Mouse (Mus musculus): ENCODE measurements around the gene Trim33. TPM values are rescaled to one million over a fixed set of nuclear protein-coding genes. Genes with fewer than 3 reads are reported as not detected.

Gene Trim33
- polyA plus RNA-seq, 1 experiment from 2014 or later = 35.3 TPM

DNA sequence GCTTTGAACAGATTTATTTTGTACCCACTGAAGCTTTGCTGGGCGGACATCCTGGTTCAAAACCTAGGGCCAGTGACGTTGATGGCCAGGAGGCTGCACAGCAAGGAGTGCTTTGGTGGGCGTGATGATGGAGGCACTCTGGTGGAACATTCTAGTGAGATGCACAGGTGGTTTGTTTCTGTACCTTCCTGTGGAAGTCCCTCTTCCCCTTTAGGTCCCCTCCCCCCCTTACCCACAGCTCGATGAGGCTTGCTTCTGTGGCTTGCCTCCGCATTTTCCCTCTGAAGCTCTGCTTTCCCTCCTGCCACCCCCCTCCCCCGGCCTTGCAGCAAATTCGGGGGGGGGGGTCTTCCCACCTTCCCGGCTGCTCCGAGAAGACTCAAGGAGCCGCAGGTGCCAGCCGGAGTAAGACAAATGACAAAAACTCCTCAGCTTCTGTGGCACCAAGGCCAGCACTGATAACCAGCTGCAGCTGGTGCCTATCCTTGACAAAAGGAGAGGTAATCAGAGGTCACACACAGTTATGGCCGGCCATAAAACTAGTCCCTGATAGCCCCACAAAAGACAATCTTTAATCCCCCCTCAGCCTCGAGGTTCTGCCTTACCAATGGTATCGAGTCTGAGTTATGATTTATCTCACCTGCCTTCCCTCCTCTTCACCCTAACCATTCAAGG is 96.2 kb downstream of the Trim33 start:
- H3K4me2 ChIP-seq (replicated peaks; ENCODE audit: low read depth, low read length) = no peak overlapping the region
- no peak overlapping the region for H3K4me3 ChIP-seq (ENCODE audit: low read length)
- no peak for ATAC-seq (ENCODE audit: low FRiP score, low TSS enrichment)
- no peaks in the 10 kb centered on the region for H3K36me3 ChIP-seq (ENCODE audit: control insufficient read depth, insufficient read depth, low read length)
- no peaks in the 10 kb centered on the region for H3K27me3 ChIP-seq (ENCODE audit: control insufficient read depth, insufficient read depth, low read length)
- no peak overlapping the region for H3K27ac ChIP-seq (ENCODE audit: low read depth, low read length)
- no peak overlapping the region for H3K9ac ChIP-seq (ENCODE audit: low read depth, low read length)
- H3K4me1 ChIP-seq (ENCODE audit: control insufficient read depth, insufficient read depth, low read length) = 0 out of 2 replicates have a peak, but pooled peaks cover 4% of the 10 kb centered on the region
- no peaks in the 10 kb centered on the region for H3K9me3 ChIP-seq (ENCODE audit: control insufficient read depth, low read length)
- WGBS = 18% methylated on average over 14 of the region's 14 CpGs

DNA sequence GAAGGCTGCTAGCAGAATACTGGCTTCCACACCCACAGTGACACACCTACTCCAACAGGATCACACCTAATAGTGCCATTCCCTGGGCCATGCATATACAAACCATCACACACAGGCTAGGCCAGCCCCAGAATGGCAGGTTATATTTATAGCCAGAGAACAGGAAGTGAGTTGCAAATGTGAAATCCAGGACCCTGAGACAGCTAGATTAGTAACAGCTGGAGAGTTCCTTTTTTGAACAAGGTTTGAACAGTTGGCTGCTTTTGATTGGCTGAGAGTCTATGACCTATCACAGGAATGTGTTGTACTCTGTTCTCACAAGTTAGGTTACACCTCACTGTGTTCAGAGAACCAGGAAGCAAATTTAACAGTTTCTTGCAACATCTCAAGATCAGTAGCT is 98.9 kb downstream of the Trim33 start:
- H3K9me3 ChIP-seq (ENCODE audit: control insufficient read depth, low read length) = peaks cover 5% of the 10 kb centered on the region
- ATAC-seq (ENCODE audit: low FRiP score, low TSS enrichment) = peak; percentile 71
- no peak overlapping the region for H3K9ac ChIP-seq (ENCODE audit: low read depth, low read length)
- H3K27me3 ChIP-seq (ENCODE audit: control insufficient read depth, insufficient read depth, low read length) = no peaks in the 10 kb centered on the region
- H3K36me3 ChIP-seq (ENCODE audit: control insufficient read depth, insufficient read depth, low read length) = no peaks in the 10 kb centered on the region
- H3K4me2 ChIP-seq (replicated peaks; ENCODE audit: low read depth, low read length) = no peak overlapping the region
- 0 out of 2 replicates have a peak, but pooled peaks cover 4% of the 10 kb centered on the region for H3K4me1 ChIP-seq (ENCODE audit: control insufficient read depth, insufficient read depth, low read length)
- no peak overlapping the region for H3K4me3 ChIP-seq (ENCODE audit: low read length)
- 0 out of 2 replicates have a peak overlapping the region, but pooled peaks have one; percentile 30 for H3K27ac ChIP-seq (ENCODE audit: low read depth, low read length)

DNA sequence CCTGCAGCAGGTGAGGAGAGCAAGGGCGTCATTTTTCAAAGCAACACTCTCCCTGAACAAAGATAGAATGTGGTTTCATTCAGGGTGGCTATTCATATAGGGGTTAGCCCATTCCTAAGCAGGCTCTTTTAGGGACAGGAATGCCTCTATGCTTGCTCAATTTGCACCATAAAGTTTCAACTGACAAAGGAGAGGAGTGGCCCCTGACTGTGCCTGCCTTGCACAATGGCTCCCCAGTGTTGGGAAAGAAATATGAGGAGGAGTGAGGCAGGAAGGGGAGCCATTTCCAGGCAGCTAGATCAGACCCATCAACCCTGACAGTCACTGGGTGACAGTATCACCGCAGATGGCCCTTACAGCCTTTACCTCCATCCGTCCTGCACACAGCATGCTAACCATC is 100.3 kb downstream of the Trim33 start:
- Histone ChIP-seq H3K36me3 (ENCODE audit: control insufficient read depth, insufficient read depth, low read length) (no peaks in the 10 kb centered on the region), H3K9me3 (ENCODE audit: control insufficient read depth, low read length) (peaks cover 5% of the 10 kb centered on the region), H3K4me2 (replicated peaks; ENCODE audit: low read depth, low read length) (no peak overlapping the region), H3K4me3 (ENCODE audit: low read length) (no peak overlapping the region), H3K4me1 (ENCODE audit: control insufficient read depth, insufficient read depth, low read length) (0 out of 2 replicates have a peak, but pooled peaks cover 4% of the 10 kb centered on the region), H3K27me3 (ENCODE audit: control insufficient read depth, insufficient read depth, low read length) (no peaks in the 10 kb centered on the region), H3K27ac (ENCODE audit: low read depth, low read length) (no peak overlapping the region), H3K9ac (ENCODE audit: low read depth, low read length) (no peak overlapping the region)
- ATAC-seq (ENCODE audit: low FRiP score, low TSS enrichment) = no peak
- WGBS = 68% methylated on average over 3 of the region's 3 CpGs

DNA sequence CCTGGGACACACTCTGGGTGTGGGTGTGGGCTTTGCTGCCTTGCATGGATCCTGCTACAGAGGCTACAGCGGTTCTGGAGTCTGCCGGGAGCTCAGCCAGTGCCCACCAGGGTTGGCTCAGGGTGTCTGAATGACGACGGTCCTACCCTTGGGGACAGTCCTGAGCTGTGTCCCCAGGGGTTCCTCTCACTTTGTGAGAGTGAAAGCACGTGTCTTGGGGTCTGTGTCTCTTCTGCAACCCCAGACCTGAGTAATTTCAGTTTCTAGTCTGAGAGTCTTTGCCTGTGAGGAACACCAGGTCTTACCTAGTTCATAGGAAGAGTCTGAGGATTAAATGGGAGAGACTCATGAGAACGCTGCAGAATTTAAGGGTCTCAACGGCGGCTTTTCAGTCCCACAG is 101.7 kb downstream of the Trim33 start:
- H3K27ac ChIP-seq (ENCODE audit: low read depth, low read length) = no peak overlapping the region
- H3K27me3 ChIP-seq (ENCODE audit: control insufficient read depth, insufficient read depth, low read length) = no peaks in the 10 kb centered on the region
- H3K4me3 ChIP-seq (ENCODE audit: low read length) = no peak overlapping the region
- peaks cover 5% of the 10 kb centered on the region for H3K9me3 ChIP-seq (ENCODE audit: control insufficient read depth, low read length)
- no peak overlapping the region for H3K4me2 ChIP-seq (replicated peaks; ENCODE audit: low read depth, low read length)
- H3K4me1 ChIP-seq (ENCODE audit: control insufficient read depth, insufficient read depth, low read length) = no peaks in the 10 kb centered on the region
- ATAC-seq (ENCODE audit: low FRiP score, low TSS enrichment) = no peak
- WGBS = 92% methylated on average over 8 of the region's 8 CpGs
- H3K9ac ChIP-seq (ENCODE audit: low read depth, low read length) = no peak overlapping the region
- H3K36me3 ChIP-seq (ENCODE audit: control insufficient read depth, insufficient read depth, low read length) = no peaks in the 10 kb centered on the region

DNA sequence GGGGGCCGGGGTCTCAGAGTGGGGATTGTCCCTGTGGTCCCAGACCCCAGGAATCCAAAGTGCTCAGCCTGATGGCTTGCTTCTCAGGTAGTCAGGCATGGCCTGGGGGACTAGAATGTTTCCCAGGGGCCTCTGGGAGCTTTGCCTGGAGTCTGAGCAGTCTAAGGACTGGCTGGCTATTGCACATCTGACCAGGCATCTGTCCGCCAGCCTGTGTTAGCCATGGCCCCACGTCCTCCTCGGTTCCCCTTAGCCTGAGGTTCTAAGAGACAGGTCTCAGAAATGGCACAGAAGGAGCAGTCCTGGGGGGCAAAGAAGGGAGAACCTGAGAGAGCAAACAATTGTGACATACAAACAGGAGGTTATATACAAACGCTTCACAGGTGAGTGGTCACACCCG is 102.3 kb downstream of the Trim33 start:
- Histone ChIP-seq H3K36me3 (ENCODE audit: control insufficient read depth, insufficient read depth, low read length) (no peaks in the 10 kb centered on the region), H3K9me3 (ENCODE audit: control insufficient read depth, low read length) (peaks cover 5% of the 10 kb centered on the region), H3K9ac (ENCODE audit: low read depth, low read length) (no peak overlapping the region), H3K4me2 (replicated peaks; ENCODE audit: low read depth, low read length) (no peak overlapping the region), H3K4me3 (ENCODE audit: low read length) (no peak overlapping the region), H3K27ac (ENCODE audit: low read depth, low read length) (no peak overlapping the region), H3K4me1 (ENCODE audit: control insufficient read depth, insufficient read depth, low read length) (no peaks in the 10 kb centered on the region), H3K27me3 (ENCODE audit: control insufficient read depth, insufficient read depth, low read length) (no peaks in the 10 kb centered on the region)
- 96% methylated on average over 6 of the region's 6 CpGs for WGBS
- ATAC-seq (ENCODE audit: low FRiP score, low TSS enrichment) = no peak

DNA sequence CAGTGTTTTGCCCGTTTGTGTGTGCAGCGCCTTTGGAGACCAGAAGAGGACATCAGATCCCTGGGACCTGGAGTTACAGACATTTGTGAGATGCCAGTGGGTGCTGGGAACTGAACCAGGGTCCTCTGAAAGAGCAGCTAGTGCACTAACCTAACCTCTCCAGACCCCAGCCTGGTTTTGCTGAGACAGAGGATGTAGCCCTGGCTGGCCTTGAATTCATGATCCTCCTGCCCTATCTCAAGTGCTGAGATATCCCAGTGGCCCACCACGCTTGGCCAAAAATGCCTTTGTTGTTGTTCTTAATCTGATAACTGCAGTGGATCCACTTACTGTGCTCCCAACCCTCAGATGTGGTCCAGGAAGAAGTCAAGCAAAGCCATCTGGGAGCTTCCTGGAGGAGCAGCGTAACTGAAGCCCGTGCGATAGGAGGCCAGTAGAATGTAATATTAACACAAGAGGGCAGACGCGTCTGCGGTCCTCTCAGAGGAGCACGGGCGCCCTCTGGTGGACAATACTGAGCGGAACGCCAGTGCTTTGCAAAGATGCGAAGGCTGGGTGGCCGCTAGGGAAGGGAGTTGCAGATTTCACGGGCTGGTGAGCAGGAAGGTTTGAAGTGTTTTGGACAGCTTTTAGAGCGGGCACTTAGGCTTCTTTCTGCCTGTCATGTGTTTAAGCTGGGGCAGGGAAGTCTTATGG is 103.9 kb downstream of the Trim33 start:
- Histone ChIP-seq H3K9ac (ENCODE audit: low read depth, low read length) (no peak overlapping the region), H3K4me1 (ENCODE audit: control insufficient read depth, insufficient read depth, low read length) (no peaks in the 10 kb centered on the region), H3K27me3 (ENCODE audit: control insufficient read depth, insufficient read depth, low read length) (no peaks in the 10 kb centered on the region), H3K9me3 (ENCODE audit: control insufficient read depth, low read length) (peaks cover 5% of the 10 kb centered on the region), H3K4me2 (replicated peaks; ENCODE audit: low read depth, low read length) (0 out of 2 replicates have a peak overlapping the region, but pooled peaks have one; percentile 17), H3K36me3 (ENCODE audit: control insufficient read depth, insufficient read depth, low read length) (no peaks in the 10 kb centered on the region), H3K27ac (ENCODE audit: low read depth, low read length) (no peak overlapping the region), H3K4me3 (ENCODE audit: low read length) (no peak overlapping the region)
- 18% methylated on average over 17 of the region's 17 CpGs for WGBS
- peak; percentile 79 for ATAC-seq (ENCODE audit: low FRiP score, low TSS enrichment)

DNA sequence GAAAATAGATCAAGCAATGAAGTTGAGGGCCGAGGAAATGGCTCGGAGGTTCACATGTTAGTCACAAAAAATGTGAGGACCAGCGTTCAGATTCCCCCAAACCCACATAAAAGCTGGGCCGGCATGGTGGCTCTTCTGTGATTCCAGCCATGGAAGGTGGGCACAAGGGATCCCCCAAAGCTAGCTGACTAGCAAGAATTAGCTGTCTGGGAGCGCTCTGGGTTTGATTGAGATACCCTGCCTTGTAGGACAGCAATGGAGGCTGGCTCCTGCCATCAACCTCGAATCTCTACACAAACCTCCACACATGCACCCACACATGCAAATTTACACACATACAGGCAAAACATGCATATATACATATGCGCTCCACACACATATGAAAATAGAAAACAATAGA is 105.4 kb downstream of the Trim33 start:
- Histone ChIP-seq H3K36me3 (ENCODE audit: control insufficient read depth, insufficient read depth, low read length) (no peaks in the 10 kb centered on the region), H3K4me2 (replicated peaks; ENCODE audit: low read depth, low read length) (no peak overlapping the region), H3K4me3 (ENCODE audit: low read length) (no peak overlapping the region), H3K9me3 (ENCODE audit: control insufficient read depth, low read length) (peaks cover 5% of the 10 kb centered on the region), H3K4me1 (ENCODE audit: control insufficient read depth, insufficient read depth, low read length) (no peaks in the 10 kb centered on the region), H3K27me3 (ENCODE audit: control insufficient read depth, insufficient read depth, low read length) (no peaks in the 10 kb centered on the region), H3K27ac (ENCODE audit: low read depth, low read length) (no peak overlapping the region), H3K9ac (ENCODE audit: low read depth, low read length) (no peak overlapping the region)
- ATAC-seq (ENCODE audit: low FRiP score, low TSS enrichment) = no peak
- WGBS = 92% methylated on average over 7 of the region's 7 CpGs

DNA sequence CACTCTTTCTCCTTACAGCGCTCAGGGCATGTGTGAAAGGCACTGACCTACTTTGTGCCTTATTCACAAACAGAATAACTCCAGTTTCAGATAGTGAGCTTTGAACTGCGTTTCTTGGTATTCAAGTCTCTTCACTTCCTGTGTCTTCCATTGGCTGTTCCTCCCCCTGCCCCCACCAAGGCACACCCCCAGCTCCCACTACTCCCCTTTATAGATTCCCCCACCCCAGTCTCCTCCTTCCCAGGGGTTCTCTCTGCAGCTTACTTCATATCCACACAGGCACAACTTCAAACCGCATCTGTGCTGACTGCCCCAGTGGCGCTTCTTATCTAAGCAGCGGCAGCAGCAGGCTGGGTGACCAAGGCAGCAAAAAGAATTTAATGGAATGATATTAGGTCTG is 105.9 kb downstream of the Trim33 start:
- no peak overlapping the region for H3K4me3 ChIP-seq (ENCODE audit: low read length)
- no peak overlapping the region for H3K4me2 ChIP-seq (replicated peaks; ENCODE audit: low read depth, low read length)
- no peaks in the 10 kb centered on the region for H3K36me3 ChIP-seq (ENCODE audit: control insufficient read depth, insufficient read depth, low read length)
- no peaks in the 10 kb centered on the region for H3K27me3 ChIP-seq (ENCODE audit: control insufficient read depth, insufficient read depth, low read length)
- no peak for ATAC-seq (ENCODE audit: low FRiP score, low TSS enrichment)
- H3K9me3 ChIP-seq (ENCODE audit: control insufficient read depth, low read length) = peaks cover 5% of the 10 kb centered on the region
- 81% methylated on average over 5 of the region's 5 CpGs for WGBS
- H3K27ac ChIP-seq (ENCODE audit: low read depth, low read length) = no peak overlapping the region
- H3K4me1 ChIP-seq (ENCODE audit: control insufficient read depth, insufficient read depth, low read length) = no peaks in the 10 kb centered on the region
- H3K9ac ChIP-seq (ENCODE audit: low read depth, low read length) = no peak overlapping the region
